Mouse (Mus musculus): ENCODE measurements around the gene Stx8. TPM values are rescaled to one million over a fixed set of nuclear protein-coding genes. Genes with fewer than 3 reads are reported as not detected.

Stx8 gene
- total RNA-seq, 2 experiments from 2014 or later: 7.6 to 34.6 TPM

GRCm38 (mm10) chr11:68176550-68176949 is 210.6 kb downstream of the Stx8 start:
- ATAC-seq (replicated peaks; ENCODE audit: low FRiP score, low TSS enrichment, poor library complexity, severe bottlenecking): peak; percentile 59; the same call in 1 of the 2 replicates

DNA sequence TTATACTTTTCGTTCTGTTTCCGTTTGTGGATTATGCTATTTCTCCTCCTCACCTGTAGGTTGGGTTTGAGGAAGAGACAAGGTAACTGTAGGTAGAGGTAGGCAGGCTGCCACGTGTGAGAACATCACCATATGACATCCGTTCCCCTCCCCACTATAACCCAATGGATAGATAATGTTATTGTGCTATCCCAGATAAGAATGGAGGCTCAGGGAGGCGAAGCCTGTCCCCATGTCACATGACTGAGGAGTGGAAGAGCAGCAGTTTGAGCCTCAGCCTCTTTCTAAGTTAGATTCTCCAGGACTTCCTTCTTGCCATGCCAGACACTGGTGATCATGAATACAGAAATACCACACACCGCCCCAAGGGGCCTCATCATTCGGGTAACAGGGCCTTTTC is 211.4 kb downstream of the Stx8 start:
- no peak for ATAC-seq (replicated peaks; ENCODE audit: low FRiP score, low TSS enrichment, poor library complexity, severe bottlenecking)

DNA sequence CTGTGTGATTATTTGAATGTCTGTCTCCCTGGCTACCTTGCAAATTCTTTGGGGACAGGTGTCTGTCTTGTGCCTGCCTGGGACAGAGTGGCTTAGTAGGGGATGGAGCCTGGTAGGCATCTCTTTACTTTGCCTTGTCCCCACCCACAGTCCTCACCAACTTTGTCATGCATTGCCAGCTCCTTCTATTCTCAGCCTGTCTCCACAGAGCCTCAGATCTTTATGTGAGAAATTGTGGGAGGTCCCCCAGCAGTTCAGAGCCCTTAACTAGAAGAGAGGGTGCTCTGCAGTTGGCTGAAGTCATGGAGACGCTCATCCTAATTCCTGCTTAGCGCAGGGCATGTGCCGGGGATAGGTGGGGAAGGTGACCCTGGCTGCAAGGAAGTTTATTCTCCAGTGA is 219.7 kb downstream of the Stx8 start:
- no peak for ATAC-seq (replicated peaks; ENCODE audit: low FRiP score, low TSS enrichment, poor library complexity, severe bottlenecking)

DNA sequence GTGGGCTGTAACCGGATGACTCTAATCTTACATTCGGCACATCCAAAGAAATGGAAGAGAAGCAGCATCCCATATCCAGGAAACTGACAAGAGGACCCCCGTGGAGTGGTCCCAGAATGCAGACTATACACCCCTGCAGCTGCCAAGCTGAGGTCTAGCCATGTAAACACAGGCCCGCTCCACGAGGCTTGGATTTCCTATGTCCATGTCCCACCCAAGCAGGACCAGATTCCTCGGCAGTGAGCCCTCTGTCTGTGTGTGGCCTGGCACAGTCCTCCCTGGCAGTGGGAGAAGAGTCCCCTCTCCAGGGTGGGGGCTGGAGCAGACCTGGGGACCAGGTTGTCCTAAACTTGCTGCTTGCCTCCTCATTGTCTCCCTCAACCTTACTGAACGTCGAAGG is 221.2 kb downstream of the Stx8 start:
- no peak for ATAC-seq (replicated peaks; ENCODE audit: low FRiP score, low TSS enrichment, poor library complexity, severe bottlenecking)

- ATAC-seq (replicated peaks; ENCODE audit: low FRiP score, low TSS enrichment, poor library complexity, severe bottlenecking): no peak
These were observed 222.8 kb downstream of the Stx8 start for GRCm38 (mm10) chr11:68188695-68189201.

GRCm38 (mm10) chr11:68190849-68191248 is 224.9 kb downstream of the Stx8 start:
- no peak for ATAC-seq (replicated peaks; ENCODE audit: low FRiP score, low TSS enrichment, poor library complexity, severe bottlenecking)

GRCm38 (mm10) chr11:68195168-68195567 is 229.2 kb downstream of the Stx8 start:
- ATAC-seq (replicated peaks; ENCODE audit: low FRiP score, low TSS enrichment, poor library complexity, severe bottlenecking): no peak

GRCm38 (mm10) chr11:68195693-68196176 is 229.7 kb downstream of the Stx8 start:
- no peak for ATAC-seq (replicated peaks; ENCODE audit: low FRiP score, low TSS enrichment, poor library complexity, severe bottlenecking)

DNA sequence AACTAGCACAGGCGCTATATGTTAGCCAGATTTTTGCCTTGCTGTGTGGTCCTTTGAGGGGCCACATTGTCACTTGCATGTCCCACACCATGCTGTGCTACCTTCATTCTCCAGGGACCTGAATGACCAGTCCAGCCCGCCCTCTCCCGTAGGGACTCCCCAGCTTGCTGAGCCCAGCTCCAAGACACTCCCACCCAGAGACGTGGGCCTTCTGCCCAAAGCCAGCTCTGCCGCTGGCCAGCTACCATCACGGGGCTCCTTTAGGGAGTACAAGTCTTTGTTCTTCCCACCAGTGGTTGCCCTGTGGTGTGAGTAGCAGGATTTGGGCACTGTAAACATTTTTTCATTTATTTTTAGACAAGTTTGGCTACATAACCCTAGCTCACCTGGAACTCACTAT is 230.6 kb downstream of the Stx8 start:
- ATAC-seq (replicated peaks; ENCODE audit: low FRiP score, low TSS enrichment, poor library complexity, severe bottlenecking): no peak

GRCm38 (mm10) chr11:68197471-68197870 is 231.5 kb downstream of the Stx8 start:
- no peak for ATAC-seq (replicated peaks; ENCODE audit: low FRiP score, low TSS enrichment, poor library complexity, severe bottlenecking)

DNA sequence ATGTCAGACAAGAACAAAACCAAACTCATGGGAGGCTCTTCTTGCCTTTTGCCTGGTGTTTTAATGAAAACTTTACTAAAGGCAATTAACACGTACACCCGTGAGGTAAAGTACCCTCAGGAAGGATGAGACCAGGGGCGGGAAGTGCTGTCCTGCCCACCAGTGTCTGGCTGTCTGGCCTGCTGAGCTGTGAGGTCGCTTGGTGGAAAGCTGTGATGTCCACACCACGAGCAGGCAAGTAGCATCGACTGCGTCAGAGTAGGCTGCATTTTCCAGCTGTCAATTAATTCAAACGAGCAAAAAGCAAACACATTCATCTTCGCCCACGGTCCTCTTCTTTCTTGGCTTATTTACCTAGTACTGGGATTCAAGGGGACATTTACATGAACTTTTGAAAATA is 232.7 kb downstream of the Stx8 start:
- ATAC-seq (replicated peaks; ENCODE audit: low FRiP score, low TSS enrichment, poor library complexity, severe bottlenecking): no peak

GRCm38 (mm10) chr11:68199103-68199502 is 233.1 kb downstream of the Stx8 start:
- ATAC-seq (replicated peaks; ENCODE audit: low FRiP score, low TSS enrichment, poor library complexity, severe bottlenecking): no peak

- ATAC-seq (replicated peaks; ENCODE audit: low FRiP score, low TSS enrichment, poor library complexity, severe bottlenecking): no peak
These were observed 233.9 kb downstream of the Stx8 start for GRCm38 (mm10) chr11:68199801-68200423.

GRCm38 (mm10) chr11:68200500-68200899 is 234.5 kb downstream of the Stx8 start:
- ATAC-seq (replicated peaks; ENCODE audit: low FRiP score, low TSS enrichment, poor library complexity, severe bottlenecking): no peak

DNA sequence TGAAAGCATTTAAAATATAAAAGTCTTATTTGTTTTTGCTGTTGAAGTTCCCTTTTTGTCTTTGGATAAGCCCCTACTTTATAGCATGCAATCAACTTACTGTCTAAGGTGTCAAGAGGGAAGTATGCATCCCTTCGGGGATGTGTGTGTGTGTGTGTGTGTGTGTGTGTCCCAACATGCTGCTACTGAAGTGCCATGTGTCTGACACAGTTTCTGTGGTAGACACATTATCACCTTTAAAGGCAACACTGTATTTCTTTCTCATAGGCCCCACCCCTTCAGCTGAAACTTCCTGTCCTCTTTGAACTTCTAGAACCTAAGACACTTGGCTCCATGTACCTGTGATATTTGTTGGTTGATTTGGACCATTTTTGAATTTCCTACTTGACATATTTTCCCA is 235.1 kb downstream of the Stx8 start:
- ATAC-seq (replicated peaks; ENCODE audit: low FRiP score, low TSS enrichment, poor library complexity, severe bottlenecking): no peak

DNA sequence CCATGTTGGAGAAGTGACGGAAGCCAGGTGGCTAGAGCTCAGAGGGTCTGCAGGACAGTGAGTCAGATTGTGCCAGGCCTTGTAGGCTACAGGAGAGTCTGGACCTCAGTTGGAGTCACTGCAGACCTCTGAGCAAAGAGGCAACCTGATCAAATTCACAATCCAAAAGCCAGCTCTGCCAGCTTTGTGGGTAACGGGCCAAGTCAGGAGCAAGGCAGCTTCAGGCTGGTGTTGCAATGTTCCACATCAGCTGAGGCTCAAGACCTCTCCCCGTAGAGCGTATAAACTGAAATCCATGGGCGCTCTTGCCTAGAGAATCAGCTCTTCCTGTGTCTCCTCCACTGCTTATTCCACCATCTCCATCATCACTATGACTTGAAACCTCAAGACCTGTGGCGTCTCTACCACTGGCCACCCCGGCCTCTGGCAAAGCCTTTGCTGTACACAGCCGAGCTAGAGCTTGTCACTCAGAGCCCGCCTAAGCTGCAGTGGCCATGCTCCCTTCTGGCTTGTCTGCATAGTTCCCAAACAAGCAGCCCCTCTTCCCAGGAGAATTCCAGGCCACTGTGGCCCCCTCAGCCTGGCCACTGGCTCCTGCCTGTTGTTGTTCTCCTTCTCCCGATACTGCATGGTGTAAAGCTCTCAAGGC is 235.9 kb downstream of the Stx8 start:
- ATAC-seq (replicated peaks; ENCODE audit: low FRiP score, low TSS enrichment, poor library complexity, severe bottlenecking): no peak

GRCm38 (mm10) chr11:68202561-68202960 is 236.6 kb downstream of the Stx8 start:
- no peak for ATAC-seq (replicated peaks; ENCODE audit: low FRiP score, low TSS enrichment, poor library complexity, severe bottlenecking)

DNA sequence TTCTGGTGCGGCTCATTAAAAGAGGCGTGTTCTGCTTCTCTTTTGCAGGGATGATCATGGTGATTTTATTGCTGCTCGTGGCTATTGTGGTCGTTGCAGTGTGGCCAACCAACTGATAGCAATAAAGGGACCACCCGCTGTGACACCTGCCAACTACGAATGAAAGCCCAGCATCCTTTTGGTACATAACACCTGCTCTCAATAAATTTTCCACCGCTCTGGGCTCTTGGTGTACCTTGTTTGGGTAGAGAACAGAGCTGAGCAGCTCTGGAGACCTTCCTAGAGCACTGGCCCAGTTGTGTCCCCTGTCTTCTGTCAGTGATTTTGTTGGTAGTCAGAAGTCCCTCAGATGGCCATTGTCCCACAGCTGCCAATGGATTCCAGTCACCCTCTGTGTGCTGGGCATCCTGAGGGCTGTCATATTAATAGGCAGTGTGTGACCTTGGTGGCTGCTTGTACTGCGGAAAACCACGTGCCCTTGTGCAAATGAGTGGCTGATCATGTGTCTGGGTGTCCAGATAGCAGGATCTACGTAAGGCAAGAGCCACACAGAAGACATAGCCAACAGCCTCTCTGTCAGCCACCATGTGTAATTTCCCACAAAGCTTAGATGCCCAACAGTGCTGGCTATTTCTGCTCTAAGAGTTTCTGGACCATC is 237.8 kb downstream of the Stx8 start:
- ATAC-seq (replicated peaks; ENCODE audit: low FRiP score, low TSS enrichment, poor library complexity, severe bottlenecking): no peak

GRCm38 (mm10) chr11:68204407-68204806 is 238.4 kb downstream of the Stx8 start:
- no peak for ATAC-seq (replicated peaks; ENCODE audit: low FRiP score, low TSS enrichment, poor library complexity, severe bottlenecking)

DNA sequence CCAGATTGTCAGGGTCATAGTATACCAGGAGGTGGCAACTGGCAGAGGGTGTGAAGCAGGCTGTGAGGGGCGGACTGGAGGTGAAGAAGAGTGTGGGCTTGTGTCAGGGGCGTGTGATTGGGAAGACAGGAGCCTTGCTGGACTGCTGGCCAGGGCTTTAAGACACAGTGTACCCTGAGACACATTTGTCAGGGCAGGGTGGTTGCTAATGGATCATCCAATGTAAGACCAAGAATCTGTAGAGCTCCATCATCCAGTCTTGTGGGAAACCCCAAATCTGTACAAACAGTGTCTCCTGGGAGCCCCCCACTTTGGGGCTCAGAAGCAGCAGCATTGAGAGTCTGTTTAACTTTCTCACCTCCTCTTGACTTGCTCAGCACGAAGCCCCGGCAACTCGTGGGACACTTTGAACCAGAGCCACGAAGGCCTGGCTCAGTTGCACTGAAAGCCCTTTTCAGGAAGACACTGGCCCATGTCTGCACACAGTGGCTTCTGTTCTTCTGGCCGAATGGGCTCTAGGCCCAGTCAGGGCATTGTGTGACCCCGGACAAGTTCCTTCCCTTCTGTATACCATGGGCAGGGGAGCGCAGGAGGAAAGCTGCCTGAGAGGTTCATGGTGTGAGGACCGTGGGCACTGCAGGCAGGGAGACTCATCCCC is 239.7 kb downstream of the Stx8 start:
- ATAC-seq (replicated peaks; ENCODE audit: low FRiP score, low TSS enrichment, poor library complexity, severe bottlenecking): no peak
